Mouse (Mus musculus): ENCODE data around the gene Pp2d1.

Gene Pp2d1

DNA sequence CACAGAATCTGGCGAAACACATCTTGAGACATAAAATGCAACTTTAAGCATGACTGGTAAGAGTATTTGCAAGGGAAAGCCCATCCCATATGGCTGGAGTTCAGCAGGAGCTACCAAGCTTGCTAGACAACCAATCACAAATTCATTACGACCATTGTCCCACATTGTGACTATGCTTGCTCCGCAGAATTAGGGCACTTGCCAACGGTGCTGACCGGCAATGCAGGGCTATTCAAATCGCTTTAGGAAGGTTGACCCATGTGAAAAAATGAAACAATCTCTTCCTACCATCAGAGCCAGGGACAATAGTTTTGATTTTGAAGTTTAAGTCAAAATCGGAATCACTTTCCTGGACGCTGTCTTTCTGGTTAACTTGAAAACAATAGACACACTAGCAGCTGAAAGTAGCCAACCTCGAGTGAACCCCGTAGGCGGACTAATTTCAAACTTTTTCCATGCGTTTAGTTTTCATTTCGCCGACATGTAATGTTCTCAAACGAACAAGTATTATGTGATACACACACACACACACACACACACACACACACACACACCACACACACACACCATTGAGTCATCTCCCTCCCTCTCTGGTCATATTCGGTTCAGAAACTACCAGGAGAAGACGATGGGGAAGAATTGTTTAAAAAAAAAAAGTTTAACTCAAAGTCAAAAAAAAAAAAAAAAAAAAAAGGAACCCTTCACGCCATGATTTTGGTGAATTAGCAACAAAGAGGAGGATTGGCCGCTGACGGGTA lies 27.1 kb upstream of the Pp2d1 start, which contains the start of gene Kat2b:
Gene Kat2b (plus strand): TSS at position 701 of the 758 bp plus-strand sequence.
- DNase-seq, result peak; percentile 54

DNA sequence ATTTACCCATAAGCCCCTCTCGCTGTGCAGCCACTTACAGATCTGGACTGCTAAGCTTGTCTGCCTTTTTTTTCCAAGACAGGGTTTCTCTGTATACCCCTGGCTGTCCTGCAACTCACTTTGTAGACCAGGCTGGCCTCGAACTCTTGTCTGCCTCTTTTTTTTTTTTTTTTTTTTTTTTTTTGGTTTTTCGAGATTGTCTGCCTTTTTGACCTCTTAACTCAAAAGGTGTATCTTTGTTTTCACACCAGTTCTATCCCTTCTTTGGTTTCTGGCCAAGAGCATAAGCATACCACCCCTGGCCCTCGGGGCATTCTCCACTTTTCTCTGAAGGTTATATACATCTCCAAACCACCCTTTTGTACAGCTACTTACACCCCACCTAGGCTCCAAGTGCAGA lies 25.6 kb upstream of the Pp2d1 start:
- DNase-seq, result no peak

DNA sequence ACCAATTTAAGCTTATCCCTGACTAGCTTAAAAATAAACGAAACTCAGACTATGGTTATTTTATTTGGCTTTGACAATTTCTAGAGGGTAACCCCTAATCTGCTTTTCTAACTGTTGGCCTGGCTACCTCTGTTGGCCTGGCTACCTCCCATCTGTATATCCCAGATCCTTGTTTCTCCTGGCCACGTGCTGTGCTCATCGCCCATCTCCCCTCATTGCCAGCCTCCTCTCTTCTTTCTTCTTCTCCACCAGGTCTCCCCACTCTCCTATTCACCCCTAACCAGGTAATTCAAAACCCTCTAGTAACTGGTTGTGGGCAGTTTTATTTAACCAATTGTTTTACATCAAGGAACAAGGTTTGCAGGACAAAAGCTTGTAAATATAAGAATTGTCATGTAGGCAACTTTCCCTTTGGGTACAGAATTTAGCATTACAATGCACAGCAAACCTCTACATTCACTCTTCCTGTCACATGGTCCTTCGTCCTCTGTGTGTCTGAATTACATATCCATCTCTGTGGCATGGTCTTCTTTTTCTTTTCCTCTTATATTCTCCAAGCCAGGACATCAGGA lies 22.3 kb upstream of the Pp2d1 start:
- no peak for DNase-seq

DNA sequence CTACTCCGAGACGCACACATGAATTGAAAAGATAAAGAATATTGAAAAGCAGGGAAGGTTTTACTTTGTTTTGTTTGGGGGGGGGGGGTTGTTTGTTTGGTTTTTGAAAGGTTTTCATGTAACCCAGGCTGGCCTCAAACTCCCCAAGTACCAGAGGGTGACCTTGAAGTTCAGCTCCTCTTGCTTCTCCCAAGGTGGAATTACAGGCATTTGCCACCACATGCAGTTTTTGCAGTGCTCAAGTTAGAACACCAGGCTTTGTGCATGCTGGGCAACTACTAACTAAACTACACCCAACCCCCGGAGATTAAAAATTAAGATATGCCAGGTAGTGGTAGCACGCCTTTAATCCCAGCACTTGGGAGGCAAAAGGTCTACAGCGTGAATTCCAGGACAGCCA lies 20.4 kb upstream of the Pp2d1 start:
- DNase-seq, result no peak

DNA sequence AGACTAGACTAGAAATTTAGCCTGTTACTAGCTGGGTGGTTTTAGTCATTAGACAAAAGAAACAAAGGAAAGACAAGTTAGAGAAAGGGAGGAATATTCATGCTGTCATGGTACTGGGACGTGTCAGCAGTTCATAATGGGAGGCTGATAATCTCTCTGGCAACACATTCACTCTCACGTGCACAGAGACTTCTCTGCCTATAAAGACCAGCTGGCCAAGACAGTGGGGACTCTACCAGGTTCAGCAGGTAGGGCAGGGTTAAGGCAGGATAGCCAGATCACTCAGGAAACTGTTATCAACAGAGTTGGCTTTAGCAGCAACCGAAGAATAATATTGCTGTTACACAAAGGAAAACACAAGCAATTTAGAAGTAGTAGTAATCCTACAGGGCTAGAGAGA lies 18.2 kb upstream of the Pp2d1 start:
- DNase-seq, result no peak

DNA sequence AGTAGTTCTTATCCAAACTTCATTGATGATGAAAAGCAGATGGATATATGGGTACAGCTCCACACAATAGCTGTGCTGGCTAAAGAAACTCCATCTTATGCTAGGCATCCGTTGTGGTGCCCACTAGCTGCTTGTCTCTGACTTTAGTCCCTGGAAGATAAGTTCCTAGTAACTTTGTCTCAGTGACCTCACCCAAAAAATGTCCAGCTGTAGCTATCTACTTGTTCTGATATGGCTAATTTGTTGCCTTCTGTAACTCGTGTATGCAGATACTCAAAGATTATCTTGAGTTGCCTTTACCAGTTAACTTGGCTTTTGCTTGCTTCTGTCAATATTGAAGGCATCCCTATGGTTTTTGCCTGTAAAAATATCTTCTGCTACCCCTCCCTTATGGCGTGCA lies 15.6 kb upstream of the Pp2d1 start:
- no peak for DNase-seq

DNA sequence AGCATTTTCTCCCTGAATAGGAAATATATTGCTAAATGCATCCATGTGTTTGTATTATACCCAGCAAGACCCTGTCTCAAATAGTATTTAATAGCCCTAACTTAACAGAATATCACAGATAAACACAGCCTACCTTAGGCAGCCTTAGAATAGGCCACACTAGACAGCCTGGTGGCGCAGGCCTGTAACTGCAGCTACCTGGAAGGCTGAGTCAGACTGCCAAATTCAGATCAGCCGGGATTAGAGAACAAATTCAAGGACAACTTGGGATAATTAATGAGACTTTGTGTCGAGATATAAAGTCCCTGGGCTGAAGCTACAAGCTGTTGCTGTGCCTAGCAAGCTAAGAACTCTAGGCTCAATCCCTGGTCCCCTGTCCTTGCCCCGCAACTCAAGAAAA lies 14.8 kb upstream of the Pp2d1 start:
- DNase-seq, result no peak

DNA sequence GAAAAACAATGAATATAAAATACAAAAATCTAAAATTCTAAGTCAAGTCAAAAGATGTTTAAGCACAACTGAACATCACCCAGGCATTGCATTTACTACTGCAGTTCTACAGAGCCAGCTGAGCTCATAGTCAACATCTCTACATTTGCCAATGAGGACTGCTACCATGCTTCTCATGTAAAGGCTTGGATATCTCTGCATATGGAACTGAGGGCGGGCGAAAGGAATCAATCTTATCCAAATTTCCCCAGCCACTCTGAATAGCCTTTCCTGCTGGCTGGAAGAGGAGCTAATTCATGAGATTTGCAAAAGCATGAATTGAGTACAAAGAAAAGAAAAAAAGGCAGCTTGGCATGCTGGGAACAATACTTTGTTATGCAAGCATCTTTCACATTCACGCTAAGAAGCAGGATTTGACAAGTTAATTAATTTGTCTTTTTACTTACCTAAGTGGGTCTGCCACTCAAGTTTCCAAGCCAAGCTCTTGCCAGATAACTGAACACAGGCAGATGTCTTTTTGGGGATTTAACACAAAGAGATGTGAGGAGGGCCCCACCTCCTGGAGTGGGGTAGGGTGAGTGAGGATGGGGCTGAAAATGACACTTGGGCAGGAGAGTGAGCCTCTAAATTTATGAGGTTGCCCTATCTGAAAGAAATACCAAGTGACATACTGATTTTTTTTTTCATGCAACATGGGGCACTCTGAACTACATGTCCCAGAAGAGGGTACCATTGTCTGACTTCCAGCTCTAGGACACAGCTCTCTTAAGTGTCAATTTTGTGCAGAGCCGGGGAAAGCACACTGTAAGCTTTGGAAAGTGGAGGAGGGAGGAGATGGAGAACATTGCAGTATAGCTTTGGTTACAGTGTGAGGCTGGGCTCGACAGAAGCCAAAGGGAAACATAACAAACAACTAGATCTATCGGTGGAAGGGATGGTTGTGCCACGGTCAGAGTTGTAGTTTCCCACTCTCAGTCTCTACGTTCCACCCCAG lies 12.4 kb upstream of the Pp2d1 start:
- DNase-seq, result no peak

DNA sequence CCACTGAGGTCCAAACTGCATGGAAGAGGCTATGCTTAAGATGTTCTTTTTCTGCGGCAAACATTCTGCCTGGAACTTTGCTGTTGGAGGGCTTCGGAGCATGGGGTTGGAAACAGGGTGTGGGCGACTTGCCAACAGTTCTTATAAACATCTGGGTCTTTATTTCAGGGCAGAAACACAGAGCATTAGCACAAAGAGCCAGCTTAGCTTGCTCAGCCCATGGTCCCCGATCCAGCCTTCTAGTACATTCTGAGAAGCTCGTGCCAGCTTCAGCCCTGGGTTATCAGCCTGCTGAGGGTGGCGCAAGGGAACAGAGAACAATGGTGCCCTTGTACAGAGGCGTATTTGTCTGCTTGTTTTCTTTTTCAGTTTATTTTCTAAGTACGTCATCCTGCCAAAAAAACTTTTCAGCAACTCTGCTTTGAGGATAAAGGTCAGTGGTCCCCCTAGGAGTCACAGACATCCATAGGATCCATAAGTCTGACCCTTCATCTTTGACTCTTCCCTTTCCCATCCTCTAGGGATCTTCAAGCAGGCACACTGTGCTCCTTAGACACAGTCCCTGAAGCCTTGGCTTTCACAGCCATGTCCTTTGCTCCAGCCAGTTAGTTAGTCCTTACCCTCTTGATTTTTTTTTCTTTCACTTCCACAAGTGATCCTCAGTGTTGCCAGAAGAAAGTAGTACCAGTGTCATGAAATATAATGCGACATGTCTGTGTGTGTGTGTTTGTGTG lies 4.5 kb upstream of the Pp2d1 start:
- no peak for DNase-seq

DNA sequence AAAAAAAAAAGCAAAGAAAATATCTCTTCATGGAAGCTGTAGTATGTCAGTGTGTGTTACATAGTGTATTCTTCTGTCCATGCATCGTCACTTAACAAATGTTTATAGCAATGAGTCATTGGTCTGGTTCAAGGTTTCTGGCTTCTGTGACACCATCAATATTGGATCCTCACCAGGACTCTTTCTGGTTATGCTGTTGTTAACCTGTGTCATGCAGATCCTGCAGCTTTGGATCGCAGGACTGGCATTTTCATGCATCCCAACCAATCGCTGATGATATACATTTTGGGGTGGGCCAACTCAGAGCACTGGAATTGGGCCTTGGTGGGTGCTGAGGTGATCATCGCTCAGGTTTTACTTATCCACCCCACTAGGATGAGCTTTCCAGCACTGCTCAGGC lies 3.3 kb upstream of the Pp2d1 start:
- DNase-seq, result no peak

DNA sequence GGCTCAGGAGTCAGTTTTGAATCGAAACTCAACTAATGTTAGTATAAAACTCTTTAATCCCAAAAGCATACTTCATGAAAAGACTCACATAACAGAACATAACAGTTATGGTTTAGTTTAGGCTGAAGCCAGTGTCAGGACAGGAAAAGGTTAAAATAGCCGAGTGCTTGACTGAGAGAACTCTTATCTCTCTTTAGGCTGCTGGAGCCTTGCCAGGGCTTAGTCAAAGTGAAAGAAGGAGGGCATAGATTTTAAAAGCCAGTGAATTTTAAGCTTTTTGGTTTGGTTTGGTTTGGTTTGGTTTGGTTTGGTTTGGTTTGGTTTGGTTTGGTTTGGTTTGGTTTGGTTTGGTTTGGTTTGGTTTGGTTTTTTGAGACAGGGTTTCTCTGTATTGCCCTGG lies 6.8 kb downstream of the Pp2d1 start:
- no peak for DNase-seq

DNA sequence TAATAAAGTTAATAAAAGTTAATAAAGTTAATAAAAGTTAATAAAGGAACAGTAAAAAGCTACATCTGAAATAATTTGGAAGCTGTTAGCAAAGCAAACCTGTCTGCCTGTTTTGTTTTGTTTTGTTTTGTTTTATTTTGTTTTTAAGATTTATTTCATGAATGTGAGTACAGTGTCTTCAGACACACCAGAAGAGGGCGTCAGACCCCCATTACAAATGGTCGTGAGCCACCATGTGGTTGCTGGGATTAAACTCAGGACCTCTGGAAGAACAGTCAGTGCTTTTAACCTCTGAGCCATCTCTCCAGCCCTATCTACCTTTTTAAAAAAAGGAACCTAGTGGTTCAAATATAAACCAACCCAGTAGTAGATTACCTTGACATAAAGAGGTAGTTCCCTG lies 8.1 kb downstream of the Pp2d1 start:
- no peak for DNase-seq

DNA sequence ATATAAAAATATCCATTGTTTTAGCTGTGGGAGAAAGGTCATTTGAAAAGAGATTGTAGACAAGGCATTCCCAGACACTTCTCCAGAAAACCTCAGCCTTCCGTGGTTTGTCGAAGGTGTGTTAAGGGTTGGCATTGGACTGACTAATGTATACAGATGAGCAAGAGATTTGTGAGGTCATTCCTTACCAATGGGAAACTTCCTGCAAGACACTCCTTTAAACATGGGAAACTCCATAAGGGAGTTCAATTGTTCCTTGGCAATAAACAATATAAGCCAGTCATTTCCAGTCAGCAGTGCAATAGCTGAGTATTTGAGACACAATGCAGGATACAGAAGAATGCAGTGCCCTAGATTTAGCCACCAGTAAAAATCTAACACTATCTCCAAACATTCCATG lies 11.2 kb downstream of the Pp2d1 start:
- no peak for DNase-seq

DNA sequence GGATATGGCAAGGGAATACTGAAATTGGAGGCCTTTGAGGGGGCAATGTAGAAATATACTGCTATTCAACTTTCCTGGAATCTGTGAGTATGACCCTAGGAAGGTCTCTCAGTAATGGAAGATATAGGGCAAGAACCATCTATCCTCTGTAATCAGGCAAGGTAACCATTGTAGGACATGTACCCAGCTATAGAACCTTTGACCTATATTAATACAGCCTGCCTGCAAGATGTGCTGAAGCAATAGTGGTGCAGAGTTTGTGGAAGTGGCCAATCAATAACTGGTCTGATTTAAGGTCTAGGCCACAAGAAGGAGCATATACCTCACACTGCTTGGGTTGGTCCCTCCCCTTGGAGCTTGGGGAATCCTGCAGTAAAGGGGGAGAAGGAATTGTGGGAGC lies 18.7 kb downstream of the Pp2d1 start:
- DNase-seq, result no peak

DNA sequence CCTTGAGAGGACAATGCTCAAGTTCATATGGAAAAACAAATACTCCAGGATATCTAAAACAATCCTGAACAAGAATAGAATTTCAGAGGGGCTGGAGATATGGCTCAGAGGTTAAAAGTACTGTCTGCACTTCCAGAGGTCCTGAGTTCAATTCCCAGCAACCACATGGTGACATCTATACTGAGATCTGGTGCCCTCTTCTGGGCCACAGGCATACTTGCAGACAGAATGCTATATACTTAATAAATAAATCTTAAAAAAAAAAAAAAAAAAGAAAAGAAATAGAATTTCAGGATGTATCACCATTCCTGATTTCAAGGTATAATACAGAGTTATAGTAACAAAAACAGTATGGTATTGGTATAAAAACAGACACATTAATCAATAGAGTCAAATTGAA lies 19.9 kb downstream of the Pp2d1 start:
- no peak for DNase-seq

DNA sequence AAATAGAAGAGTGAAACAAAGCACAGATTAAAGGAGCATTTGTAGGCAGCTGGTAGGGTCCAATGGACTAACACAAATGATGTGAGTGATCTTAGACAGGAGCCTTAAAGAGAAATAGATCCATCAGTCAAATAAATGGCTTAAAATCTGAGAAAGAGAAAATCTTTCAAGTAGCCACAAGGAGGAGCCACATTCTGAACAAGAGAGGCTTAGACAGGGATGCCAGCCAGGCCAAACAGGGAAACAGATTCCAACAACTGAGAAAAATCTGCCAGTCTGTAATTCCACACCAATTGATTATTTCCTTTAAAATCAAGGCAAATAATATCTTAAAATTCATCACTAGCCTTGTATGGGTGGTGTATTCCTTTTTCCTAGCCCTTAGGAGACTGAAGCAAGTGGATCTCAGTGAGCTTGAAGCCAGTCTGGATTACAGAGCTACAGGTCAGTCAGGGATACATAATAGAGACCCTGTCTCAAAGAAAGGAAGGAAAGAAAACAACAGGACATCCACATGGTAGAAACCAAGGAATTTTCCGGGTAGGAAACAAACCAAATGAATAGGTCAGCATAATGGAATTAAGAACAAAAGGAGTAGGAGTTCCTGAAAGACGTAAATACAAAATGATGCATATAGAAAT lies 26.8 kb downstream of the Pp2d1 start:
- DNase-seq, result peak; percentile 40

DNA sequence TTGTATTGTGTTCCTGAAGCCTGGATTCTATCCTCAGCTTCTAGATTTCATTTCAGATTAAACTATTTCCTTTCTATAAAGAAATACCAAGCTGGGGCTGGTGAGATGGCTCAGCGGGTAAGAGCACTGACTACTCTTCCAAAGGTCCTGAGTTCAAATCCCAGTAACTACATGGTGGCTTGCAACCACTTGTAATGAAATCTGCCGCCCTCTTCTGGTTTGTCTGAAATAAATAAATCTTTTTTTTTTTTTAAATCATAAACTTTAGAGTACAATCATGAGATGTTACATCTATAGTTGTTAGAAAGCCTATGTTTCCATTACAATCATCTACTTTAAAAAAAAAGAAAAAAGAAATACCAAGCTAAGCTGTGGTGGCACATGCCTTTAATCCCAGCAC lies 36.3 kb downstream of the Pp2d1 start:
- DNase-seq, result no peak

DNA sequence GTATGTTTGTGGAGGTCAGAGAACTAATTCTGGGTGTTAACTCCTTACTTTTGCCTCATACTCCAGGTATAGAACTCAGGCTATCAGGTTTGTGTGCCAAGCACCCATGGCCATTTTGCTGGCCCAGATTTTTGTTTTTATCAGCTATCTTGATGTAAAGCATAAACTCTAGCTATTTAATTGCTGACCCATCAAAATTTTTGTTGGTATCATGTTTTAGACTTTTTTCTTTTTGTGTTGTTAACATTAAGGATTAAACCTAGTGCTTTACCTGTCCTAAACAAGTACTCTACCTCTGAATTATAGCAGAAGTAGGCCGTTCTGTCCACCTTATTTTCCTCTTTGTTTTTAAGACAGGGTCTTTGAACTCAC lies 50.3 kb downstream of the Pp2d1 start:
- no peak for DNase-seq

DNA sequence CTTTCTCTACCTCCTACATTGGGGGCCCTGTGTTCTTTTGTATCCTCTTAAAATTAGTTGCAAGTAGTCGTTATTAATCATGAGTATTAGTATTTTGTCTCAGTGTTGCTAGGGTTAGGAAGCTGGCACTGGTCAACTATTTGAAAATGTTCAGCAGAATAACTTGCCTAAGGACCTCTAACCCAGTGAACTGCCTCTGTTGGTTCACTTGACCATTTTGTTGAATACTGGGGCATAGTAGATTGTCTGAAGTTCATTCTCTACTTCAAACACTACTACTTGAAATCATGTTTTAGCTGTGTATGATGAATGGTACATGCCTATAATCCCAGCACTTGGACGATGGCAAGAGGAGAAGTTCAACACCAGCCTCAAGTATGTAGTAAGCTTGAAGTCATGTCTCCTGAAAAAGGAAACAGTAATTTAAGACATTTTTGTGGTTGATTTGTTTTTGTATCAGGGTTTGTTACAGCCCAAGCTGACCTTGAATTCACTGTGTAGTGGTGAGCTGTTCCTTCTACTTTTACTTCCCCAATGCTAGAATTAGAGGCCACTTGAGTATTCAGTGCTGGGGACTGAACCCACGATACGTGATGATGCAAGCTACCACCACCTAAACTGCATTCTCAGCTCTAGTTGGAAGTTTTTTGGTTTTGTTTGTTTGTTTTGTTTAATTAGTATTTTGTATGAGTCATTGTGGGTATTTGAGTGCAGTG lies 50.8 kb downstream of the Pp2d1 start:
- DNase-seq, result no peak

DNA sequence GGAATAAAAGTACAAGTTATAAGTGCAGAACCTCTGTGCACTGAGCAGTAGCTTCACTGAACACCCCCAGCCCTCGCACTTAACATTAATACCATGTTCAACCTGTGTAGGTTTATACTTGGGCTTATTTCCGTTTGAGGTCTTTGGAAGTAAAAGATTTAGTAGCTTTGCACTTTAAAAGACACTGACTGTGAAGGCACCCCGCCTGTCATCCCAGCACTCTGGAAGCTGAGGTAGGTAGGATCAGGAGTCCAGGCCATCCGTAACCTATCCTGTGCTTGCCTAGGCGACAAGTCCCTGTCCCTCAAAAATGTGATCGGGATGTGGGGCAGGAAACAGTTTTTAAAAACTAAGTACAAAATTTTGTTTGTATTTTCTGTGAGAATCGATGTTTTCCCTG lies 58.8 kb downstream of the Pp2d1 start:
- DNase-seq, result no peak

DNA sequence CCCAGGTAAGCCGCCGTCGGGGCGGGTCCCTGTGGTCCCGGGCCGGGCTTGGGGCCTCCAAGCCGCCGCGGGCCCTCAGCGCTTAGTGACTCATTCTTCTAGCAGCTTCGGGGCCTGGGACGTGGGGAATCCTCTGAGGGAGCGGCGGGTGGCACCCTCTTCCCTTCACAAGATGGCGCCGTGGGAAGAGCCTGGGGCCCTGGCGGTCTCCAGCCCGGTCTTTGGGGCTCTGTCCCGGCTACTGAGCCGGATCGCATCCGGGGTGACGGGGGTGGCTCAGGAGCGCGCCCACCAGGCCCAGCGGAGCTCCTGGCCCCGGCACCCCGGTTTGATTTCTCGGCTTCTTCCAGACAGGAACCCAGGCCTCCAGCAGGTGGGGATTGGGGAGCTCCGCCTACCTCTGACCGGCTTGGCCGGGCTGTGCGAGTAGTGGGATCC lies 59.6 kb downstream of the Pp2d1 start:
- peak; percentile 52 for DNase-seq
